Mouse (Mus musculus) gastrocnemius, postnatal 14 days (tissue): ENCODE results near the gene Shisa9. TPM values are rescaled to one million over a fixed set of nuclear protein-coding genes. Genes with fewer than 3 reads are reported as not detected.

Experiments used
- DNase-seq: peaks from one replicate; pipeline ENCODE4 v3.0.0; 2021; ENCODE audit warnings: mixed read lengths
- intact Hi-C: fragments of 180-260 bp; cut with DNase I; formaldehyde crosslinking; loops from one replicate; pipeline ENCODE4 v1.15.1; 2025; ENCODE audit warnings: low total_unique reads
- total RNA-seq, 2 experiments: library from RNA; stranded (reverse); gene quantifications; 2 replicates each; pipeline ENCODE4 v1.2.3; 2021

The Shisa9 gene
- total RNA-seq, 2 experiments from 2014 or later, result not detected

- intact Hi-C loops, result no loop called here
- no peak for DNase-seq
These were observed 254.7 kb downstream of the Shisa9 start for GRCm38 (mm10) chr16:12238611-12239010.

DNA sequence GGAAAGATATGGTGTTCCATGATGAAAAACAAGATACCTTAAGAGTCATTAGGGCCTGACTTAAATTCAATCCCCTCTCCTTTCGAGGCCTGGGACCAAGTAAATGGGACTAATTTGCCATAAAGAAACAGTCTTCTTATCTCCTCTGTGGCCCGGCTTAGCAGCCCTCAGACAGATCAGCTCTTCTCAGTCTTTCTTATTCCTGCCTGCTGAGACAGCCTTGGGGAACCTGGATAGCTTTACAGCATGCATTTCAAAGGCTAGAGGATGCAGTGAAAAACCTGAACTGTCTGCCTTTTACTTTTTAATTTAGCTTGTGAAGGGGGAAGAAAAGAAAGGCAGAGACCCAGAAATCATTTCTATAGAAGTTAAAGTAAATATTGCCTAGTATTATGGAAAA lies 275.4 kb downstream of the Shisa9 start:
- DNase-seq, result no peak
- intact Hi-C loops, result no loop called here

DNA sequence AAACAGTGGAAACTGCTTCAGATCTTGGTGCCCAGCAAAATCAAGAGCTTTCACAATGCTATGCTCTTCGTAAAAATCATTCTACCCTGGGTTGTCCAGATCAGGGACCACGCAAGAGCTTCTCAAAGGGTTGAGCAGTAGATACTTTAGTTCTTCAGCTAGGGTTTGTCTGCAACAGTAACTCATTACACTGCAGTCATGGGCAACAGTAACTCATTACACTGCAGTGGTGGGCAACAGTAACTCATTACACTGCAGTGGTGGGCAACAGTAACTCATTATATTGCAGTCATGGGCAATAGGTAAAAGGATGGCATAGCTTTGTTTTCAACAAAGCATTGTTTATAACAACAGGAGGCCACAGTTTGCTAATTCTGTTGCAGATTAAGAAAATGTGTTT lies 281.9 kb downstream of the Shisa9 start:
- DNase-seq, result no peak
- intact Hi-C loops, result no loop called here

DNA sequence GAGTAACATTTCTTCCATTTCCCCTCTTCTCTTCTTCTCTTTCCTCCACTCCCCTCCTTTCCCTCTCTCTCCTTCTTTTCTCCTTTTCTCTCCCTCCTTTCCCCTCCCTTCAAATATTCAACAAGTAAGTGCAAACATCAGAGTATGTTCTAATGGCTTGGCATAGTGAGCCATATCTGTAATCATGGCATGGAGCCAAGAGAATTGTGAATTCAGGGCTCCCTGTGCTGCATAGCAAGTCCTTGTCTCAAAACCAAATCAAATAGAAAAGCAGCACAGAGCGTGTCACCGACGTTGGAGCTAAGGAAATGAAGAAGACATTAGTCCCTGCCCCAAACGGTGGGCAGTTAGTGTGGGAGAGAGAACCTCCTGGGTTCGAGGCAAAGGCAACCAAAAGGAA lies 316.6 kb downstream of the Shisa9 start:
- intact Hi-C loops, result no loop called here
- no peak for DNase-seq

- DNase-seq, result no peak
- intact Hi-C loops, result no loop called here
These were observed 319.5 kb downstream of the Shisa9 start for GRCm38 (mm10) chr16:12303420-12303819.

DNA sequence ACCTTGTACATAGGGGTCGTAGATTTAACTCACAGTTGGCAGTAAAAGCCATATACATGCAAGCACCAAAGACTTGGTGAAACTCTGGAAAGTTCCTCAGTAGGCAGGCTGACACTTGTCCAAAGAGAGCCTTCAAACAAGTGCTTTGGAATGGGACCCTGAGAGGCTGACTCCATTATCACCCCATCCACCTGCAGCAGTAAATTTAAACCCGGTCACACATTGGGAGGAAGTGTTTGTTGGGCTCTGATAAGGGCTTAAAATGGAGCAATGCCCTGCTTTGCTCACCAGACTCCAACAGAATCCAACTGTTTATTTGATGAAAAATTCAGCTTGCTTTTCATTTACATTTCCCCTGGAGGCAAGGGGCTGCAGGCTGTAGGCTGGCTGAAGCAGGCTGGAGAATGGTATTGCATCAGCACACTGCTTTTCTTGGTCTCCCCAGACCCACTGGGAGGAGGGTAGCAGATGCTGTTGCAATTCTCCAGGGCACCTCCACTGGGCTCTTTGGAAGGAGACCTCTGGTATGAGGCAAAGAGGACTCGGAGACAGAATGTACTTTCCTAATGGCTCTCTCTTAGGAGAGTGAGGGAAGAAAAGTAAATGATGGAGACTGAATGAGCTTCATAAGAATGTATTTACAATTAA lies 323.5 kb downstream of the Shisa9 start:
- DNase-seq, result no peak
- intact Hi-C loops, result no loop called here

DNA sequence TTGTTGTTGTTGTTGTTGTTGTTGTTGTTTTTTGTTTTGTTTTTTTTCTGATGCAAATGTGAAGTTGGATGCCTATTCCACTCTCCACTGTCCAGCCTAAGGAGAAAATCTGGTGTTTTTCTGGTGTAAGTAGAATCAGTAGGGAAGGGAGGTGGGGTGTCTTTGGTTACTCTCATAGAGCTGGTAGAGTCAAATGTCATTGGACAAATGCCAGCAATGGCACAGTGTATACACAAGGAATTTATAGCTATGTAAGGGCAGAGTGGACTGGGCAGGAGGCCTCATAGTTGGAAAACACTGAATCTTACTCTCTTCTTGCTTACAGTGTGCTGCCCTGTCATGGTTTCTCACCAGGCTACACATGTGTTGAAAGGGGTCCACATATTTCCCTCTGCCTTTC lies 325.9 kb downstream of the Shisa9 start:
- intact Hi-C loops, result no loop called here
- no peak for DNase-seq

DNA sequence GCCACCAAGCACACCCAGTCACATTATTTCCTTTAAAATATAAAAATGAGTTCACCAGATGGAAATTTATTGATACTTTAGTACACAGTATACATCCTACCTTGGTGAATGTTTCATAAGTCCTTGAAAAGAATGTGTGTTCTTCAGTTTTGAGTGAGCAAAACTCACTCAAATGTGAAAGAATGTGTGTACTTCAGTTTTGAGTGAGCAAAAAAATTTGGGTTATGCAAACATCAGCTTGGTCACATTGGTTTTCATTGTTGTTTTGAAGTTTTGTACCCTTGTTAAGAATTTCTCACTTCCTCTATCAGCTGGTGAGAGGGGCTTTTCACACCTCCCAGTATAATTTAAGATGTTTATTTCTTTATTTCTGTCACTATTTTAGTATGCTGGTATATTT lies 331.7 kb downstream of the Shisa9 start:
- intact Hi-C loops, result no loop called here
- DNase-seq, result no peak

Other genes starting within 250 kb of the Shisa9 start
- 10 to 100 TPM; 32.7 to 35.9 TPM for gene Cpped1, start 74.7 kb upstream of the Shisa9 start, total RNA-seq